Mouse (Mus musculus): ENCODE results near the gene Utp18. TPM values are rescaled to one million over a fixed set of nuclear protein-coding genes. Genes with fewer than 3 reads are reported as not detected.
A peak's percentile ranks its signal among the peaks of the same experiment; 100 is the strongest.
"Not testable (repeated sequence)": the region's sequence is repeated elsewhere in the genome, so short reads cannot be mapped to it uniquely, and the experiment has no call there.

The Utp18 gene
- polyA plus RNA-seq (2016; fragmentation: Nextera tagmentation; extraction: Ambion mirVana): 40.3 and 41.3 TPM in 2 replicates

- no peaks in the 10 kb centered on the region for H3K9me3 ChIP-seq
- H3K4me2 ChIP-seq: peak within 1 kb of the TSS; percentile 91
- H3K27ac ChIP-seq: peak within 1 kb of the TSS; percentile 95
- peak within 1 kb of the TSS; percentile 94 for H3K4me3 ChIP-seq (replicated peaks)
- ATAC-seq (ENCODE audit: insufficient number of reproducible peaks, insufficient read depth, low FRiP score, low TSS enrichment, low read depth): peak; percentile 97
- no peaks in the 10 kb centered on the region for H3K27me3 ChIP-seq
- H3K36me3 ChIP-seq: peaks cover 17% of the 10 kb centered on the region; the same call in 1 of the 2 replicates
- peaks cover 25% of the 10 kb centered on the region for H3K4me1 ChIP-seq (replicated peaks)
- WGBS: under 1% methylated on average over 79 of the region's 83 CpGs
- H3K9ac ChIP-seq (replicated peaks): peak within 1 kb of the TSS; percentile 93
Observed at GRCm38 (mm10) chr11:93885572-93886410, at the start of gene Utp18, which contains the start of gene Mbtd1. TSS of gene Utp18 (minus strand) at chr11:93885766. TSS of gene Mbtd1 (plus strand) at chr11:93885852.

- ATAC-seq (ENCODE audit: insufficient number of reproducible peaks, insufficient read depth, low FRiP score, low TSS enrichment, low read depth): no peak
- no peaks in the 10 kb centered on the region for H3K27me3 ChIP-seq
- no peaks in the 10 kb centered on the region for H3K4me1 ChIP-seq (replicated peaks)
- H3K9me3 ChIP-seq: no peaks in the 10 kb centered on the region
- H3K9ac ChIP-seq (replicated peaks): no peak overlapping the region
- H3K4me3 ChIP-seq (replicated peaks): no peak overlapping the region
- H3K27ac ChIP-seq: no peak overlapping the region
- H3K4me2 ChIP-seq: no peak overlapping the region
- H3K36me3 ChIP-seq: peaks cover 91% of the 10 kb centered on the region
Observed at GRCm38 (mm10) chr11:93929106-93929505, 43.5 kb upstream of the Utp18 start.

- H3K4me3 ChIP-seq (replicated peaks); H3K27me3 ChIP-seq; H3K9ac ChIP-seq (replicated peaks); H3K4me2 ChIP-seq; H3K9me3 ChIP-seq; ATAC-seq (ENCODE audit: insufficient number of reproducible peaks, insufficient read depth, low FRiP score, low TSS enrichment, low read depth); H3K27ac ChIP-seq; H3K4me1 ChIP-seq (replicated peaks): not testable (repeated sequence)
- 93% methylated on average over 2 of the region's 2 CpGs for WGBS
- H3K36me3 ChIP-seq: peaks cover 87% of the 10 kb centered on the region
Observed at GRCm38 (mm10) chr11:93915019-93915418, 29.5 kb upstream of the Utp18 start.

GRCm38 (mm10) chr11:93911603-93912002 is 26.0 kb upstream of the Utp18 start:
- no peak overlapping the region for H3K4me2 ChIP-seq
- no peaks in the 10 kb centered on the region for H3K27me3 ChIP-seq
- H3K9me3 ChIP-seq: no peaks in the 10 kb centered on the region
- H3K9ac ChIP-seq (replicated peaks): no peak overlapping the region
- H3K4me1 ChIP-seq (replicated peaks): no peaks in the 10 kb centered on the region
- no peak overlapping the region for H3K4me3 ChIP-seq (replicated peaks)
- peaks cover 83% of the 10 kb centered on the region for H3K36me3 ChIP-seq
- H3K27ac ChIP-seq: no peak overlapping the region
- 84% methylated on average over 3 of the region's 3 CpGs for WGBS
- ATAC-seq (ENCODE audit: insufficient number of reproducible peaks, insufficient read depth, low FRiP score, low TSS enrichment, low read depth): no peak

- Histone ChIP-seq H3K9me3 (no peaks in the 10 kb centered on the region), H3K27me3 (no peaks in the 10 kb centered on the region), H3K27ac (no peak overlapping the region), H3K4me3 (replicated peaks) (no peak overlapping the region), H3K36me3 (peaks cover 79% of the 10 kb centered on the region), H3K4me1 (replicated peaks) (no peaks in the 10 kb centered on the region), H3K9ac (replicated peaks) (no peak overlapping the region), H3K4me2 (no peak overlapping the region)
- 91% methylated on average over 9 of the region's 9 CpGs for WGBS
- ATAC-seq (ENCODE audit: insufficient number of reproducible peaks, insufficient read depth, low FRiP score, low TSS enrichment, low read depth): no peak
Observed at GRCm38 (mm10) chr11:93908829-93909228, 23.3 kb upstream of the Utp18 start.

GRCm38 (mm10) chr11:93907839-93908238 is 22.3 kb upstream of the Utp18 start:
- ATAC-seq (ENCODE audit: insufficient number of reproducible peaks, insufficient read depth, low FRiP score, low TSS enrichment, low read depth): no peak
- Histone ChIP-seq H3K27me3 (no peaks in the 10 kb centered on the region), H3K9ac (replicated peaks) (no peak overlapping the region), H3K27ac (no peak overlapping the region), H3K4me2 (no peak overlapping the region), H3K4me3 (replicated peaks) (no peak overlapping the region), H3K36me3 (peaks cover 77% of the 10 kb centered on the region), H3K4me1 (replicated peaks) (no peaks in the 10 kb centered on the region), H3K9me3 (no peaks in the 10 kb centered on the region)
- WGBS: 86% methylated on average over 3 of the region's 3 CpGs

DNA sequence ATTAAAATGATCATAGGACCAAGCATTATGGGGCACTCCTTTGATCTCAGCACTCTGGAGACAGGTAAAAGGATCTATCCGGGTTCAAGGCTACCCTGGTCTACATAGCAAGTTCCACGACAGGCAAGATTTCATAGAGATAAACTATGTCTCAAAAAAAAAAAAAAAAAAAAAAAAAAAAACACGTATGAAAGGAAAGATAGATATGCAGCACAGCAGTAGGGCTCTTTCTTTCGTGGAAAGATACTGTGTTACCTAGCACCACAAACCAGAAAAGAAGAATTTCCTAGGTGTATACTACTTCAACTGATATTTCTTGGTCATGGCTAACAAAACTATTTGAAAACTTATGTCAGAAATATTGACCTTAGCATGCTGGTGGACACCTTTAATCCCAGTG is 21.3 kb upstream of the Utp18 start:
- WGBS: 93% methylated on average over 4 of the region's 4 CpGs
- no peak for ATAC-seq (ENCODE audit: insufficient number of reproducible peaks, insufficient read depth, low FRiP score, low TSS enrichment, low read depth)

DNA sequence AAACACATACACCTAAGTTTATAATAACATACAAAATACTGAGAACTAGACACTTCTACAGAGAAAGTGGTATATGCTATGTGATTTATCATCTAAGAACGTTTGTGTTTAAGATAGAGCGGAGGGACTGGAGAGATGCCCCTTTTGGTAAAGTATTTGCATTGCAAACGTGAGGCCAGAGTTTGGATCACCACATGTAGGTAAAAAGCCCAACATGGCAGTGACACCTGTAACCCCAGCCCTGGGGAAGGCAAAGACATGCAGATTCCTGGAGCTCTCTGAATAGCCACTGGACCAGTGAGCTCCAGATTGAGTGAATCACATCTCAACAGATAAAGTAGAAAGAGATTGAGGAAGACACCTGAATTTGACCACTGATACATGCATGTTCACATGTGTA is 12.2 kb upstream of the Utp18 start:
- 88% methylated on average over 3 of the region's 3 CpGs for WGBS
- Histone ChIP-seq H3K4me3 (replicated peaks) (no peak overlapping the region), H3K27ac (no peak overlapping the region), H3K9me3 (no peaks in the 10 kb centered on the region), H3K4me1 (replicated peaks) (no peaks in the 10 kb centered on the region), H3K36me3 (peaks cover 33% of the 10 kb centered on the region), H3K9ac (replicated peaks) (no peak overlapping the region), H3K4me2 (no peak overlapping the region), H3K27me3 (no peaks in the 10 kb centered on the region)
- no peak for ATAC-seq (ENCODE audit: insufficient number of reproducible peaks, insufficient read depth, low FRiP score, low TSS enrichment, low read depth)

More for the DNA sequence above, 21.3 kb upstream of the Utp18 start:
- Histone ChIP-seq H3K27ac (no peak overlapping the region), H3K9me3 (no peaks in the 10 kb centered on the region), H3K9ac (replicated peaks) (no peak overlapping the region), H3K4me2 (no peak overlapping the region), H3K36me3 (peaks cover 68% of the 10 kb centered on the region), H3K27me3 (no peaks in the 10 kb centered on the region), H3K4me3 (replicated peaks) (no peak overlapping the region), H3K4me1 (replicated peaks) (no peaks in the 10 kb centered on the region)

DNA sequence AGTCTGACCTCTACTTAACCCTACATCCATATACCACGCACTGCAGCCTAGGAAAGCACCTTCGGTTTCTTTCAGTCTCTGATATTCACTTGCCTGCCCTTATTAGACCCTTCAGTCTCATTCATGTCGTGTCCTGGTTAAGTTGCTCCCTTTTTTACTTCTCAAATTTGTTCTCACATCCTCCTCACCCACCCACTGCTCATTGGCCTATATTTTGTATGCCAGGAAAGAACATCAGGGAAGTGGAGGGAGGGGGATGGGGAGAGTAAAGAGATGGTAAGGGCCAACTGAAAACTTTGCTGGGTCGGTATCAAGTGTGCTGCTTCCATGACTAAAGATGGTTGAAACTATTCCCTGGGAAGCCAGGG is 1.5 kb upstream of the Utp18 start:
- ATAC-seq (ENCODE audit: insufficient number of reproducible peaks, insufficient read depth, low FRiP score, low TSS enrichment, low read depth): no peak
- H3K27me3 ChIP-seq: no peaks in the 10 kb centered on the region
- H3K9ac ChIP-seq (replicated peaks): peak overlapping the region; percentile 93
- peak overlapping the region; percentile 91 for H3K4me2 ChIP-seq
- H3K9me3 ChIP-seq: no peaks in the 10 kb centered on the region
- H3K4me1 ChIP-seq (replicated peaks): peaks cover 25% of the 10 kb centered on the region
- 7% methylated on average over 4 of the region's 4 CpGs for WGBS
- peaks cover 20% of the 10 kb centered on the region for H3K36me3 ChIP-seq
- peak overlapping the region; percentile 95 for H3K27ac ChIP-seq
- H3K4me3 ChIP-seq (replicated peaks): peak overlapping the region; percentile 94

GRCm38 (mm10) chr11:93886411-93887079 is 979 bp upstream of the Utp18 start:
- H3K27me3 ChIP-seq: no peaks in the 10 kb centered on the region
- H3K4me1 ChIP-seq (replicated peaks): peaks cover 25% of the 10 kb centered on the region
- H3K9me3 ChIP-seq: no peaks in the 10 kb centered on the region
- H3K27ac ChIP-seq: peak overlapping the region; percentile 95
- peak overlapping the region; percentile 93 for H3K9ac ChIP-seq (replicated peaks)
- H3K4me3 ChIP-seq (replicated peaks): peak overlapping the region; percentile 94
- under 1% methylated on average over 28 of the region's 34 CpGs for WGBS
- no peak for ATAC-seq (ENCODE audit: insufficient number of reproducible peaks, insufficient read depth, low FRiP score, low TSS enrichment, low read depth)
- H3K4me2 ChIP-seq: peak overlapping the region; percentile 91
- peaks cover 18% of the 10 kb centered on the region for H3K36me3 ChIP-seq

- peak overlapping the region; percentile 91 for H3K4me2 ChIP-seq
- whole genome bisulfite sequencing: under 1% methylated on average over 73 of the region's 81 CpGs
Observed at GRCm38 (mm10) chr11:93884901-93885571, 530 bp downstream of the Utp18 start.

More at GRCm38 (mm10) chr11:93884901-93885571, 530 bp downstream of the Utp18 start:
- H3K27ac ChIP-seq: peak overlapping the region; percentile 95
- H3K9me3 ChIP-seq: no peaks in the 10 kb centered on the region
- peaks cover 20% of the 10 kb centered on the region for H3K36me3 ChIP-seq
- H3K4me1 ChIP-seq (replicated peaks): peaks cover 25% of the 10 kb centered on the region
- no peaks in the 10 kb centered on the region for H3K27me3 ChIP-seq
- H3K4me3 ChIP-seq (replicated peaks): peak overlapping the region; percentile 94
- peak overlapping the region; percentile 87 for H3K9ac ChIP-seq (replicated peaks)
- ATAC-seq (ENCODE audit: insufficient number of reproducible peaks, insufficient read depth, low FRiP score, low TSS enrichment, low read depth): peak; percentile 23

Data from limb, embryonic 12.5 days (tissue).